Mouse (Mus musculus) layer of hippocampus, postnatal 14 days (tissue): ENCODE measurements around the gene Cacna1h. TPM values are rescaled to one million over a fixed set of nuclear protein-coding genes. Genes with fewer than 3 reads are reported as not detected.

Experiments used
- DNase-seq, 2 experiments: peaks; one replicate each; pipeline ENCODE4 v3.0.0; 2021 to 2022; ENCODE audit warnings: low spot score in 2 of 2, mixed read lengths in 1 of 2
- long read RNA-seq, 2 experiments: library from polyadenylated mRNA; stranded (forward); transcript quantifications; one replicate each; pipeline ENCODE4 v2.0.0; 2021
- total RNA-seq, 2 experiments: library from RNA; stranded (reverse); gene quantifications; 2 replicates each; pipeline ENCODE4 v1.2.3; 2021

Cacna1h gene
- 10 to 100 TPM; 80.9 to 98.4 TPM for total RNA-seq
- long read RNA-seq, experiment 1, full-length matches to known transcripts = 3 of 23 reads
- long read RNA-seq, experiment 1, partial matches to known transcripts = 14 of 23 reads
- long read RNA-seq, experiment 1, other reads (novel, unspliced or antisense) = 6 of 23 reads
- long read RNA-seq, experiment 2, partial matches to known transcripts = 3 of 13 reads
- long read RNA-seq, experiment 2, other reads (novel, unspliced or antisense) = 8 of 13 reads

GRCm38 (mm10) chr17:25433617-25434606 is at the start of gene Cacna1h:
Cacna1h (minus strand) TSS chr17:25433783.
- DNase-seq = peak; percentile 79 to 84

GRCm38 (mm10) chr17:25482092-25482491 is 48.5 kb upstream of the Cacna1h start:
- no peak for DNase-seq

GRCm38 (mm10) chr17:25480820-25481219 is 47.2 kb upstream of the Cacna1h start:
- no peak for DNase-seq

GRCm38 (mm10) chr17:25480152-25480551 is 46.6 kb upstream of the Cacna1h start:
- DNase-seq = no peak

- DNase-seq = peak; percentile 73 to 82
Observed at GRCm38 (mm10) chr17:25475946-25476744, 42.6 kb upstream of the Cacna1h start.

- DNase-seq = peak; percentile 54 to 57
Observed at GRCm38 (mm10) chr17:25474330-25475077, 40.9 kb upstream of the Cacna1h start.

GRCm38 (mm10) chr17:25472044-25472443 is 38.5 kb upstream of the Cacna1h start:
- no peak for DNase-seq

- peak in 1 of 2 experiments; percentile 58 for DNase-seq
Observed at GRCm38 (mm10) chr17:25471418-25471817, 37.8 kb upstream of the Cacna1h start.

GRCm38 (mm10) chr17:25469798-25470197 is 36.2 kb upstream of the Cacna1h start:
- peak; percentile 70 to 82 for DNase-seq

GRCm38 (mm10) chr17:25468301-25468700 is 34.7 kb upstream of the Cacna1h start:
- no peak for DNase-seq

GRCm38 (mm10) chr17:25467781-25468180 is 34.2 kb upstream of the Cacna1h start:
- no peak for DNase-seq

GRCm38 (mm10) chr17:25466257-25466656 is 32.7 kb upstream of the Cacna1h start:
- DNase-seq = no peak

GRCm38 (mm10) chr17:25464091-25464490 is 30.5 kb upstream of the Cacna1h start:
- DNase-seq = no peak

GRCm38 (mm10) chr17:25463326-25463945 is 29.9 kb upstream of the Cacna1h start:
- DNase-seq = no peak

- no peak for DNase-seq
Observed at GRCm38 (mm10) chr17:25462236-25462875, 28.8 kb upstream of the Cacna1h start.

- DNase-seq = peak; percentile 69 to 78
Observed at GRCm38 (mm10) chr17:25456540-25456939, 23.0 kb upstream of the Cacna1h start.

- peak in 1 of 2 experiments; percentile 60 for DNase-seq
Observed at GRCm38 (mm10) chr17:25454272-25454671, 20.7 kb upstream of the Cacna1h start, which contains the start of gene Tekt4. Tekt4 (plus strand) TSS chr17:25454615.

GRCm38 (mm10) chr17:25452246-25452965 is 18.8 kb upstream of the Cacna1h start:
- DNase-seq = no peak

GRCm38 (mm10) chr17:25450329-25450728 is 16.7 kb upstream of the Cacna1h start:
- DNase-seq = no peak
